Mouse (Mus musculus) midbrain, embryonic 13.5 days (tissue): ENCODE data around the gene Dok7. TPM values are rescaled to one million over a fixed set of nuclear protein-coding genes. Genes with fewer than 3 reads are reported as not detected.

Experiments used
- ATAC-seq: fragments of 200-750 bp; cut with Nextera tagmentation; 2 replicates; pipeline ENCODE4 v1.8.0; 2017; ENCODE audit warnings: mild to moderate bottlenecking, moderate TSS enrichment, moderate library complexity
- H3K27ac ChIP-seq: fragments of 300-500 bp; sonication (generic); 2 replicates; pipeline ENCODE4 v1.5.1; 2015; ENCODE audit warnings: inconsistent platforms, mild to moderate bottlenecking, moderate library complexity
- H3K27me3 ChIP-seq: fragments of 300-500 bp; sonication (generic); 2 replicates; pipeline ENCODE4 v1.6.1; 2015; ENCODE audit warnings: mild to moderate bottlenecking, inconsistent platforms
- H3K36me3 ChIP-seq: fragments of 300-500 bp; sonication (generic); 2 replicates; pipeline ENCODE4 v1.6.1; 2015; ENCODE audit warnings: mild to moderate bottlenecking, inconsistent platforms
- H3K4me1 ChIP-seq: fragments of 300-500 bp; sonication (generic); replicated peaks from 2 replicates; pipeline ENCODE4 v1.6.1; 2015; ENCODE audit warnings: inconsistent platforms
- H3K4me2 ChIP-seq: fragments of 300-500 bp; sonication (generic); replicated peaks from 2 replicates; pipeline ENCODE4 v1.6.1; 2015; ENCODE audit warnings: moderate library complexity, mild to moderate bottlenecking, inconsistent platforms
- H3K4me3 ChIP-seq: fragments of 300-500 bp; sonication (generic); replicated peaks from 2 replicates; pipeline ENCODE4 v1.5.1; 2015; ENCODE audit warnings: mild to moderate bottlenecking, inconsistent platforms
- H3K9ac ChIP-seq: fragments of 300-500 bp; sonication (generic); replicated peaks from 2 replicates; pipeline ENCODE4 v1.6.1; 2015; ENCODE audit warnings: mild to moderate bottlenecking, inconsistent platforms
- H3K9me3 ChIP-seq: fragments of 300-500 bp; sonication (generic); 2 replicates; pipeline ENCODE4 v1.6.1; 2016; ENCODE audit warnings: mild to moderate bottlenecking, inconsistent platforms
- WGBS: fragments of 180-500 bp; shearing (Covaris S2); methylation state at CpG from one replicate; pipeline ENCODE4 v1.1.7; 2015; 5-methylcytosine and 5-hydroxymethylcytosine counted together
- microRNA-seq: library from miRNA; unstranded; fragments of <30 nt; microRNA quantifications from one replicate; pipeline ENCODE4, GENCODE M21; 2016
- polyA plus RNA-seq: library from polyadenylated mRNA; unstranded; fragments of >200 nt; fragmentation: Nextera tagmentation; extraction: Ambion mirVana; gene quantifications from 2 replicates; pipeline ENCODE4 v1.2.1, GENCODE M21; 2015

The Dok7 gene
- polyA plus RNA-seq, 1 experiment from 2014 or later: 2.2 TPM

- Histone ChIP-seq H3K4me2 (no peak overlapping the region), H3K27me3 (0 out of 2 replicates have a peak, but pooled peaks cover 3% of the 10 kb centered on the region), H3K27ac (no peak overlapping the region), H3K4me1 (no peaks in the 10 kb centered on the region), H3K9me3 (no peaks in the 10 kb centered on the region), H3K4me3 (no peak overlapping the region), H3K36me3 (no peaks in the 10 kb centered on the region), H3K9ac (no peak overlapping the region)
- 5% methylated on average over 7 of the region's 7 CpGs for WGBS
- peak; percentile 79 for ATAC-seq
These were observed 75.2 kb downstream of the Dok7 start for GRCm38 (mm10) chr5:35131773-35132172.

GRCm38 (mm10) chr5:35132278-35132980 is 75.9 kb downstream of the Dok7 start:
- Histone ChIP-seq H3K4me1 (no peaks in the 10 kb centered on the region), H3K4me2 (no peak overlapping the region), H3K4me3 (no peak overlapping the region), H3K9ac (no peak overlapping the region; the same call in 1 of the 2 replicates), H3K27me3 (0 out of 2 replicates have a peak, but pooled peaks cover 3% of the 10 kb centered on the region), H3K9me3 (no peaks in the 10 kb centered on the region), H3K27ac (no peak overlapping the region), H3K36me3 (no peaks in the 10 kb centered on the region)
- 90% methylated on average over 9 of the region's 9 CpGs for WGBS
- ATAC-seq: no peak

GRCm38 (mm10) chr5:35133468-35133867 is 76.9 kb downstream of the Dok7 start:
- 0 out of 2 replicates have a peak, but pooled peaks cover 3% of the 10 kb centered on the region for H3K27me3 ChIP-seq
- 96% methylated on average over 4 of the region's 4 CpGs for WGBS
- H3K36me3 ChIP-seq: no peaks in the 10 kb centered on the region
- no peak overlapping the region for H3K4me2 ChIP-seq
- H3K4me3 ChIP-seq: no peak overlapping the region
- no peak for ATAC-seq
- 0 out of 2 replicates have a peak, but pooled peaks cover 4% of the 10 kb centered on the region for H3K4me1 ChIP-seq
- no peaks in the 10 kb centered on the region for H3K9me3 ChIP-seq
- H3K27ac ChIP-seq: no peak overlapping the region
- H3K9ac ChIP-seq: no peak overlapping the region

GRCm38 (mm10) chr5:35134286-35134685 is 77.7 kb downstream of the Dok7 start:
- 59% methylated on average over 3 of the region's 3 CpGs for WGBS
- Histone ChIP-seq H3K9ac (no peak overlapping the region), H3K4me1 (0 out of 2 replicates have a peak, but pooled peaks cover 4% of the 10 kb centered on the region), H3K27ac (no peak overlapping the region), H3K9me3 (no peaks in the 10 kb centered on the region), H3K36me3 (no peaks in the 10 kb centered on the region), H3K4me2 (no peak overlapping the region), H3K27me3 (0 out of 2 replicates have a peak, but pooled peaks cover 3% of the 10 kb centered on the region), H3K4me3 (no peak overlapping the region)
- no peak for ATAC-seq

GRCm38 (mm10) chr5:35135903-35136302 is 79.3 kb downstream of the Dok7 start:
- H3K4me3 ChIP-seq: no peak overlapping the region
- 77% methylated on average over 5 of the region's 5 CpGs for WGBS
- no peak overlapping the region for H3K4me2 ChIP-seq
- 0 out of 2 replicates have a peak, but pooled peaks cover 3% of the 10 kb centered on the region for H3K27me3 ChIP-seq
- H3K36me3 ChIP-seq: no peaks in the 10 kb centered on the region
- H3K9ac ChIP-seq: no peak overlapping the region
- no peaks in the 10 kb centered on the region for H3K9me3 ChIP-seq
- no peak for ATAC-seq
- H3K4me1 ChIP-seq: peaks cover 4% of the 10 kb centered on the region; the same call in 1 of the 2 replicates
- no peak overlapping the region for H3K27ac ChIP-seq

Small RNAs within 50 kb of the gene (microRNA-seq; reads per million reads assigned to microRNA genes)
- 14.0 reads per million, percentile 31 among the genes with 10 or more reads in this experiment for gene Mir3097

Other genes starting within 250 kb of the Dok7 start
- gene Msantd1, start 148.8 kb upstream of the Dok7 start, polyA plus RNA-seq: 2.3 TPM in 2 replicates
- gene Rgs12, start 107.3 kb upstream of the Dok7 start, polyA plus RNA-seq: 67.5 and 72.3 TPM in 2 replicates
- 1.0 and 1.2 TPM in 2 replicates for gene Hgfac, start 15.3 kb upstream of the Dok7 start, polyA plus RNA-seq
- 108 and 114 TPM in 2 replicates for gene Lrpap1, start 49.0 kb downstream of the Dok7 start, polyA plus RNA-seq
- gene Adra2c, start 221.6 kb downstream of the Dok7 start, polyA plus RNA-seq: 0.05 and 0.07 TPM in 2 replicates